Mouse (Mus musculus): ENCODE results near the gene Gm10160. TPM values are rescaled to one million over a fixed set of nuclear protein-coding genes. Genes with fewer than 3 reads are reported as not detected.

The Gm10160 gene
- polyA plus RNA-seq, 1 experiment from 2014 or later: not detected

DNA sequence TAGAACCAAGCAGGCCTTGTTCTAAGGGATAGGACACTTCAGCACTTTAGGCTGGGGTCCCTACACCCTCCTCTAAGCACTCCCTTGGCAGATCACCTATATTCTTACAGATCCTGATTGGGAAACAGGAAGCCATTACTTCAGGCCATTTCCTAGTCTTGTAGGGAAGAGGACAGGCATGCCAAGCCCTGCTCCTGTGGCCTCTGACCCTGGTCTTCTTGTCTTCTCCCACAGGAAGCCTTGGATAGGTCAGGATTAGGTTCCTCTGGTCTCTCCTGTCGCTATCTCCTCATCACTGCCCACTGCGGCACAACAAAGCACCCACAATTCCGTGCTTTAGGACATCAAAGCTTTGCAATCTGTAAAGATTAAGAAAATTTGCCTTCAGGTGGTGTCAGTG lies 3.9 kb downstream of the Gm10160 start:
- peaks cover 7% of the 10 kb centered on the region for H3K27me3 ChIP-seq (ENCODE audit: insufficient read depth, poor library complexity, severe bottlenecking)
- H3K27ac ChIP-seq: no peak overlapping the region
- 79% methylated on average over 3 of the region's 3 CpGs for WGBS
- H3K4me1 ChIP-seq (replicated peaks): peaks cover 6% of the 10 kb centered on the region; the same call in 1 of the 2 replicates
- DNase-seq (ENCODE audit: low spot score): no peak
- H3K9me3 ChIP-seq: no peaks in the 10 kb centered on the region
- no peaks in the 10 kb centered on the region for H3K36me3 ChIP-seq
- no peak overlapping the region for H3K4me3 ChIP-seq

GRCm38 (mm10) chr7:81850171-81850570 lies 5.4 kb downstream of the Gm10160 start:
- no peak overlapping the region for H3K4me3 ChIP-seq
- no peaks in the 10 kb centered on the region for H3K9me3 ChIP-seq
- 87% methylated on average over 6 of the region's 6 CpGs for WGBS
- no peak for DNase-seq (ENCODE audit: low spot score)
- no peaks in the 10 kb centered on the region for H3K36me3 ChIP-seq
- H3K27me3 ChIP-seq (ENCODE audit: insufficient read depth, poor library complexity, severe bottlenecking): no peaks in the 10 kb centered on the region
- H3K4me1 ChIP-seq (replicated peaks): peaks cover 6% of the 10 kb centered on the region; the same call in 1 of the 2 replicates
- no peak overlapping the region for H3K27ac ChIP-seq

DNA sequence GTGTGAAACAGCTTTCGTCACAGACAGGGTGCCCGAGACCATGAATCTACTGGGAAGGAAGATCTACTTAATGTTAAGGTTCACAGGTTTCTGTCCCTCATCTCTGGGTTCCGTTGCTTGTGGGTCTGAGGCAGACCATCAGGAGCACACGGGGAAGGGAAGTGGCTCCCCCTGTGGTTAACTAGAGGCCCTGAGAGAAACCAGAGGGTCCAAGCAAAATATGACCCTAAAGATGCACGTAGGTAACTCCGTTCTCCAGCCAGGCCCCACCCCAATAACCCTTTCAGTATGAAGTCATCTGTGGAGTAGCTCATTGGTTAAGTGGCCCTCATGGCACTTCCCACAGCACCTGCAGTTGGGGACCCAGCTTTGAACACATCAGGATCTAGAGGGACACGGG lies 6.0 kb downstream of the Gm10160 start:
- Histone ChIP-seq H3K27ac (no peak overlapping the region), H3K27me3 (ENCODE audit: insufficient read depth, poor library complexity, severe bottlenecking) (no peaks in the 10 kb centered on the region), H3K4me3 (no peak overlapping the region), H3K36me3 (no peaks in the 10 kb centered on the region), H3K4me1 (replicated peaks) (peaks cover 2% of the 10 kb centered on the region; the same call in 1 of the 2 replicates), H3K9me3 (no peaks in the 10 kb centered on the region)
- WGBS: 90% methylated on average over 7 of the region's 7 CpGs
- DNase-seq (ENCODE audit: low spot score): no peak

DNA sequence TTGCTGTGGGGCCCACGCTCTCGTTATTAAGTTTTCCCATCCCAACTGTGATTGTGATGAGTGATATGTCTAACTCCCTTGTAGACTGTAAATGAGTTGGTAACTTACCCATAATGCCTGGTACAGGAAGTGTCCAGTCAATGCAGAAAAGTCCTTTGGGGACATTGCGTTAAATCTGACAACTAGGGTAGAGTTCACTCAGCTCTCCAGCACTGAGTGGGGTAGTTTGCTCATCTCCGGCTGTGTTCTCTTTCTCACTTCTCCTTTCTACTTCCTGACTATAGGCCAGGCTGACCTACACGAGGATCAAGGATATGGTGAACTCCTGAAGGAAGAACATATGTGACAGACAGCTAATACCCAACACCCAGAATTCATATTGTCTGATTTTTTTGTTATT lies 6.4 kb downstream of the Gm10160 start:
- Histone ChIP-seq H3K4me1 (replicated peaks) (no peaks in the 10 kb centered on the region), H3K9me3 (no peaks in the 10 kb centered on the region), H3K27ac (no peak overlapping the region), H3K4me3 (no peak overlapping the region), H3K27me3 (ENCODE audit: insufficient read depth, poor library complexity, severe bottlenecking) (no peaks in the 10 kb centered on the region), H3K36me3 (no peaks in the 10 kb centered on the region)
- no peak for DNase-seq (ENCODE audit: low spot score)
- WGBS: 93% methylated on average over 5 of the region's 5 CpGs

DNA sequence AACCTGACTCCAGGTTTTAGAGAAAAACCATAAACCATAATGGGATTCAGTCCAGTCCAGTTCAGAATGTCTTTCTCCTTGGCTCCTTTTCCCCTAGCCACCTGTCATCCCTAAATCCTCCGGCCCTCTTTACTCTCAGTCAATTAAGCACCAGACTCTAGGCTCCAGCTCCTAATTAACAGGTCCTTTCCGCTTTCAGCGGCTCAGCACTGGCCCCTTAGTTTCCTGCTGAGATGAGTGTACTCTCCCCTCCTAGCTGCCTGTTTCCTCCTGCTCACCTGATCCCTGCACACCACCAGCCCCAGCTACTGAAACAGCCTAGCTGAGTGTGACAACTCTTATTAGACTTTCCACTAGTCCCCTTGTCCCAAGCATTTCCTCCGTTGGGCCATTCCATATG lies 7.8 kb downstream of the Gm10160 start:
- Histone ChIP-seq H3K27ac (no peak overlapping the region), H3K27me3 (ENCODE audit: insufficient read depth, poor library complexity, severe bottlenecking) (no peaks in the 10 kb centered on the region), H3K9me3 (no peaks in the 10 kb centered on the region), H3K4me3 (no peak overlapping the region), H3K36me3 (no peaks in the 10 kb centered on the region), H3K4me1 (replicated peaks) (no peaks in the 10 kb centered on the region)
- WGBS: 41% methylated on average over 4 of the region's 4 CpGs
- no peak for DNase-seq (ENCODE audit: low spot score)

DNA sequence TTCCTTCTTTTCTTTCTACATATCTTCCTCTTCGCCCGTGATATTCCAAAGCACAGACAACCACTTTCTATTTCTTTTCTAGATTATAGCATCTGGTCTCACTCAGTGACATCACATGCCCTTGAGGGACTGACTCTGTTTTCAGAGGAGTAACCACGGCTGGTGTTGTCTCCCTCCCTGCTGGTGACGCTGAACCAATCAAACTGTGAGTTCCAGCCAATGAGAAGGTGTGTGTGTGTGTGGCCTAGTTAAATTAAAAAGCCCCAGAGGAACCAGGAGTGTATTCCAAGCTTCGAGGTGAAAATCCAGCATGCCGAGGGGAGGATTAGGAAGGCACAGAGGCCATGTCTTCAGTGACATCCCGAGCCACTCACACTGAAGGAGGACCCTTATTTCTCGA lies 8.6 kb downstream of the Gm10160 start:
- 52% methylated on average over 8 of the region's 8 CpGs for WGBS
- Histone ChIP-seq H3K36me3 (no peaks in the 10 kb centered on the region), H3K27ac (no peak overlapping the region), H3K4me3 (no peak overlapping the region), H3K9me3 (no peaks in the 10 kb centered on the region), H3K4me1 (replicated peaks) (no peaks in the 10 kb centered on the region), H3K27me3 (ENCODE audit: insufficient read depth, poor library complexity, severe bottlenecking) (no peaks in the 10 kb centered on the region)
- no peak for DNase-seq (ENCODE audit: low spot score)

GRCm38 (mm10) chr7:81846008-81846407 lies 9.6 kb downstream of the Gm10160 start:
- Histone ChIP-seq H3K36me3 (no peaks in the 10 kb centered on the region), H3K9me3 (no peaks in the 10 kb centered on the region), H3K4me3 (no peak overlapping the region), H3K4me1 (replicated peaks) (no peaks in the 10 kb centered on the region), H3K27ac (no peak overlapping the region), H3K27me3 (ENCODE audit: insufficient read depth, poor library complexity, severe bottlenecking) (no peaks in the 10 kb centered on the region)
- no peak for DNase-seq (ENCODE audit: low spot score)
- WGBS: 77% methylated on average over 8 of the region's 8 CpGs

DNA sequence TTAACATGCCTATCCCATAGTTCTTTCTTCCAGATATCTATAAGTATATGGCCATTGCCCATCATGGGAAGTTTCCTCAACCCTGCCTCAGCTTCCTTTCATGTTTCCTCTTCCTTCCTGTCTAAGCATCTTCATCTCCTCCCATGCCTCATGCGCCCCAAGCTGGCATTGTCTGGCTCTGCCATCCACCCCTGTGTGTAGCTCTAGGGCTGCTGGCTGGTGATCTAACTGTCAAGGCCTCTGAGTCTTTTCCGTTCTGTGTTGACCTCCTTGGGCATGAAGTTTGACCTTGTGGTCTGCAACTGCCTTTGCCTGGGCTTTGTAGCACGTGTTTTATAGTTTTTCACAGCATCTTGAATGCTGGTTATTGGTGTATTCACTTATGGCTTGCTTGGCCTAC lies 10.3 kb downstream of the Gm10160 start:
- no peak overlapping the region for H3K4me3 ChIP-seq
- H3K4me1 ChIP-seq (replicated peaks): no peaks in the 10 kb centered on the region
- no peaks in the 10 kb centered on the region for H3K36me3 ChIP-seq
- H3K27me3 ChIP-seq (ENCODE audit: insufficient read depth, poor library complexity, severe bottlenecking): no peaks in the 10 kb centered on the region
- DNase-seq (ENCODE audit: low spot score): no peak
- H3K27ac ChIP-seq: no peak overlapping the region
- WGBS: 87% methylated on average over 3 of the region's 3 CpGs
- H3K9me3 ChIP-seq: no peaks in the 10 kb centered on the region

DNA sequence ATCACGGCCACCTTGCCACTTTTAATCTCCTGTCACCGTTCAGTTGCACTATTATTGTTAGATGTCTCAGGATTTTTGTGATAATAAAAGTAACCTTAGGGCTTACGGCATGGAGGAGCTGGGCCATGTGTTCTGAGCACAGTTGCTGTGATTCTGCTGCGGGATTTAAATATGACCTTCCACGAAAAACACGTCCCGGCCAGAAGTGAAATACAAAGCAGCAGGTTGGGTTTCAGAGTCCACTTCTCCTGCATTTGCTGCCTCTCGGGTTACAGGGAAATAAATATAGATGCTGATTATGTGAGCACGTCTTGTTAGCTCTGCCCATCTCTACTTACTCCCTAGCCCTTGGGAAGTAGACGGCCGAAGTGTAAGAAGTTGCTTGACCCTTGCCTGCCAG lies 10.8 kb downstream of the Gm10160 start:
- Histone ChIP-seq H3K27ac (no peak overlapping the region), H3K4me1 (replicated peaks) (no peaks in the 10 kb centered on the region), H3K36me3 (no peaks in the 10 kb centered on the region), H3K4me3 (no peak overlapping the region), H3K9me3 (no peaks in the 10 kb centered on the region), H3K27me3 (ENCODE audit: insufficient read depth, poor library complexity, severe bottlenecking) (no peaks in the 10 kb centered on the region)
- no peak for DNase-seq (ENCODE audit: low spot score)
- 86% methylated on average over 11 of the region's 11 CpGs for WGBS

- DNase-seq (ENCODE audit: low spot score): no peak
- Histone ChIP-seq H3K27me3 (ENCODE audit: insufficient read depth, poor library complexity, severe bottlenecking) (no peaks in the 10 kb centered on the region), H3K36me3 (no peaks in the 10 kb centered on the region), H3K27ac (no peak overlapping the region), H3K4me3 (no peak overlapping the region), H3K9me3 (no peaks in the 10 kb centered on the region), H3K4me1 (replicated peaks) (no peaks in the 10 kb centered on the region)
- WGBS: 77% methylated on average over 8 of the region's 8 CpGs
These were observed 11.7 kb downstream of the Gm10160 start for GRCm38 (mm10) chr7:81843903-81844302.

- no peaks in the 10 kb centered on the region for H3K9me3 ChIP-seq
- 71% methylated on average over 1 of the region's 1 CpGs for WGBS
- H3K27me3 ChIP-seq (ENCODE audit: insufficient read depth, poor library complexity, severe bottlenecking): no peaks in the 10 kb centered on the region
- H3K4me1 ChIP-seq (replicated peaks): no peaks in the 10 kb centered on the region
- H3K36me3 ChIP-seq: no peaks in the 10 kb centered on the region
- DNase-seq (ENCODE audit: low spot score): no peak
- H3K27ac ChIP-seq: no peak overlapping the region
- no peak overlapping the region for H3K4me3 ChIP-seq
These were observed 12.6 kb downstream of the Gm10160 start for GRCm38 (mm10) chr7:81842998-81843397.

- Histone ChIP-seq H3K27me3 (ENCODE audit: insufficient read depth, poor library complexity, severe bottlenecking) (no peaks in the 10 kb centered on the region), H3K36me3 (no peaks in the 10 kb centered on the region), H3K27ac (no peak overlapping the region), H3K4me1 (replicated peaks) (no peaks in the 10 kb centered on the region), H3K9me3 (no peaks in the 10 kb centered on the region), H3K4me3 (no peak overlapping the region)
- DNase-seq (ENCODE audit: low spot score): no peak
- 93% methylated on average over 7 of the region's 7 CpGs for WGBS
These were observed 13.5 kb downstream of the Gm10160 start for GRCm38 (mm10) chr7:81842141-81842540.

DNA sequence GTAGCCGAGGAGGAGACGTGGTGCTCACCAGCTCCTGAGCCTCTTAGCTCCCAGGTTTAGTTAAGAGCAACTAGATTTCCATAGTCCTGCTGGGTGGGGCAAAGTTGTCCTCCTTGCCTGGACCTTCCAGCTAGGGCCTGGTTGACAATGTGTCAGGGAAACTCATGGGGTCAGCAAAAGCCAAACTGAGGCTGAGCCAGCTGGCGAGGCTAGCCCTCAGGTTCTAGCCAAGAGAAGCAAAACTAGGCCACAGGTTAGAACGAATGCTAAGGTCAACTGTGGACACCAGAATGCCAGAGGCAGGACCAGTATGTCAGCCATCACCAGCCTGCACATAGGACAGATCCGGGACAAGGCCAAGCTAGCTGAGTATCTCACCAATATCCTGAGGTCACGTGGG lies 14.2 kb downstream of the Gm10160 start:
- H3K4me3 ChIP-seq: no peak overlapping the region
- no peak for DNase-seq (ENCODE audit: low spot score)
- WGBS: 83% methylated on average over 6 of the region's 6 CpGs
- no peak overlapping the region for H3K27ac ChIP-seq
- no peaks in the 10 kb centered on the region for H3K27me3 ChIP-seq (ENCODE audit: insufficient read depth, poor library complexity, severe bottlenecking)
- no peaks in the 10 kb centered on the region for H3K4me1 ChIP-seq (replicated peaks)
- no peaks in the 10 kb centered on the region for H3K36me3 ChIP-seq
- no peaks in the 10 kb centered on the region for H3K9me3 ChIP-seq

DNA sequence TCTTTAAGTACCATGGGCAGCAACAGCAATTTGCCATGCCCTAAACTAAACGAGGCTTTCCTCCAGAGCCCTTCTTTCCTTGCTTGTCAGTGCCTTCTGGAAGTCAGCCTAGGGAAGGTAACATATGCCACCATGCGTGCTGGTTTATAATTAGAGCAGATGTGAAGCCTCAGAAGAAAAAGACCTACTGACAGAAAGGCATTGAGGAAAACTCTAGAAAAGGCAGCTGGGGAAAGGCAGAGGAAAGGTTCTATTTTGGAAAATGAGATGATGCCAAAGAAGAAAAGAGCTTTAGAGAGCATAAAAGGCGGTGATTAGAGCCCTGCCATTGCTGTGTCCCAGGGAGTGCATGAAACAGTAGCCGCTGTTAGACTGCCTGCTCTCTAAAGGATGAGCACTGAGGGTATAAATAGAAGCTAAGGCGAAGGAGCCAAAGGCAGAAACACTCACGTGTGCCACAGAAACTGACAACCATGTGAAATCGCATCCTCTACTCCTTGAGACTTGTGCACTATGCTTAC lies 14.9 kb downstream of the Gm10160 start:
- no peak for DNase-seq (ENCODE audit: low spot score)
- Histone ChIP-seq H3K27ac (no peak overlapping the region), H3K4me1 (replicated peaks) (no peaks in the 10 kb centered on the region), H3K4me3 (no peak overlapping the region), H3K36me3 (no peaks in the 10 kb centered on the region), H3K9me3 (0 out of 2 replicates have a peak, but pooled peaks cover 3% of the 10 kb centered on the region), H3K27me3 (ENCODE audit: insufficient read depth, poor library complexity, severe bottlenecking) (no peaks in the 10 kb centered on the region)
- WGBS: 72% methylated on average over 7 of the region's 7 CpGs
